Mouse (Mus musculus): ENCODE results near the gene Nfib. TPM values are rescaled to one million over a fixed set of nuclear protein-coding genes. Genes with fewer than 3 reads are reported as not detected.

The Nfib gene
- polyA plus RNA-seq, 1 experiment from 2014 or later = 59.0 TPM

GRCm38 (mm10) chr4:82474334-82474733 is 231.2 kb downstream of the Nfib start:
- ATAC-seq (replicated peaks; ENCODE audit: insufficient number of reproducible peaks, low FRiP score, low TSS enrichment) = no peak
- H3K27ac ChIP-seq (ENCODE audit: low read depth, low read length) = no peak overlapping the region
- H3K4me3 ChIP-seq (ENCODE audit: low read depth, low read length) = no peak overlapping the region
- H3K4me2 ChIP-seq = no peak overlapping the region
- peaks cover 24% of the 10 kb centered on the region for H3K4me1 ChIP-seq (ENCODE audit: control insufficient read depth, insufficient read depth, low read length)
- 77% methylated on average over 5 of the region's 5 CpGs for WGBS (ENCODE audit: insufficient replicate concordance)
- H3K9me3 ChIP-seq (replicated peaks; ENCODE audit: control insufficient read depth, low read length) = no peaks in the 10 kb centered on the region
- H3K27me3 ChIP-seq (ENCODE audit: control insufficient read depth, insufficient read depth, low read length) = no peaks in the 10 kb centered on the region
- H3K9ac ChIP-seq (ENCODE audit: low read depth, low read length) = no peak overlapping the region
- no peaks in the 10 kb centered on the region; the same call in 1 of the 2 replicates for H3K36me3 ChIP-seq (ENCODE audit: control insufficient read depth, insufficient read depth, low read length)

GRCm38 (mm10) chr4:82470938-82471320 is 234.6 kb downstream of the Nfib start:
- 81% methylated on average over 3 of the region's 3 CpGs for WGBS (ENCODE audit: insufficient replicate concordance)
- peaks cover 54% of the 10 kb centered on the region for H3K4me1 ChIP-seq (ENCODE audit: control insufficient read depth, insufficient read depth, low read length)
- no peak overlapping the region for H3K4me2 ChIP-seq
- peak overlapping the region; percentile 4; the same call in 1 of the 2 replicates for H3K27ac ChIP-seq (ENCODE audit: low read depth, low read length)
- no peaks in the 10 kb centered on the region for H3K9me3 ChIP-seq (replicated peaks; ENCODE audit: control insufficient read depth, low read length)
- no peaks in the 10 kb centered on the region for H3K27me3 ChIP-seq (ENCODE audit: control insufficient read depth, insufficient read depth, low read length)
- no peak for ATAC-seq (replicated peaks; ENCODE audit: insufficient number of reproducible peaks, low FRiP score, low TSS enrichment)
- no peaks in the 10 kb centered on the region; the same call in 1 of the 2 replicates for H3K36me3 ChIP-seq (ENCODE audit: control insufficient read depth, insufficient read depth, low read length)
- no peak overlapping the region for H3K9ac ChIP-seq (ENCODE audit: low read depth, low read length)
- H3K4me3 ChIP-seq (ENCODE audit: low read depth, low read length) = no peak overlapping the region

GRCm38 (mm10) chr4:82470212-82470937 is 235.2 kb downstream of the Nfib start:
- ATAC-seq (replicated peaks; ENCODE audit: insufficient number of reproducible peaks, low FRiP score, low TSS enrichment) = no peak
- H3K4me1 ChIP-seq (ENCODE audit: control insufficient read depth, insufficient read depth, low read length) = peaks cover 57% of the 10 kb centered on the region

GRCm38 (mm10) chr4:82468944-82469343 is 236.6 kb downstream of the Nfib start:
- WGBS (ENCODE audit: insufficient replicate concordance) = 71% methylated on average over 3 of the region's 3 CpGs

More at GRCm38 (mm10) chr4:82470212-82470937, 235.2 kb downstream of the Nfib start:
- Histone ChIP-seq H3K4me3 (ENCODE audit: low read depth, low read length) (no peak overlapping the region), H3K9me3 (replicated peaks; ENCODE audit: control insufficient read depth, low read length) (no peaks in the 10 kb centered on the region), H3K27me3 (ENCODE audit: control insufficient read depth, insufficient read depth, low read length) (no peaks in the 10 kb centered on the region), H3K9ac (ENCODE audit: low read depth, low read length) (no peak overlapping the region), H3K36me3 (ENCODE audit: control insufficient read depth, insufficient read depth, low read length) (no peaks in the 10 kb centered on the region; the same call in 1 of the 2 replicates), H3K4me2 (no peak overlapping the region), H3K27ac (ENCODE audit: low read depth, low read length) (peak overlapping the region; percentile 4)
- WGBS (ENCODE audit: insufficient replicate concordance) = 71% methylated on average over 5 of the region's 5 CpGs

GRCm38 (mm10) chr4:82466717-82467116 is 238.8 kb downstream of the Nfib start:
- peak; percentile 47; the same call in 1 of the 2 replicates for ATAC-seq (replicated peaks; ENCODE audit: insufficient number of reproducible peaks, low FRiP score, low TSS enrichment)
- Histone ChIP-seq H3K4me1 (ENCODE audit: control insufficient read depth, insufficient read depth, low read length) (peaks cover 71% of the 10 kb centered on the region), H3K4me3 (ENCODE audit: low read depth, low read length) (no peak overlapping the region), H3K27me3 (ENCODE audit: control insufficient read depth, insufficient read depth, low read length) (no peaks in the 10 kb centered on the region), H3K9ac (ENCODE audit: low read depth, low read length) (no peak overlapping the region), H3K27ac (ENCODE audit: low read depth, low read length) (peak overlapping the region; percentile 66), H3K9me3 (replicated peaks; ENCODE audit: control insufficient read depth, low read length) (no peaks in the 10 kb centered on the region), H3K4me2 (peak overlapping the region; percentile 29), H3K36me3 (ENCODE audit: control insufficient read depth, insufficient read depth, low read length) (no peaks in the 10 kb centered on the region; the same call in 1 of the 2 replicates)
- WGBS (ENCODE audit: insufficient replicate concordance) = 33% methylated on average over 8 of the region's 8 CpGs

More at GRCm38 (mm10) chr4:82468944-82469343, 236.6 kb downstream of the Nfib start:
- Histone ChIP-seq H3K9me3 (replicated peaks; ENCODE audit: control insufficient read depth, low read length) (no peaks in the 10 kb centered on the region), H3K4me1 (ENCODE audit: control insufficient read depth, insufficient read depth, low read length) (peaks cover 70% of the 10 kb centered on the region), H3K4me2 (no peak overlapping the region), H3K36me3 (ENCODE audit: control insufficient read depth, insufficient read depth, low read length) (no peaks in the 10 kb centered on the region; the same call in 1 of the 2 replicates), H3K9ac (ENCODE audit: low read depth, low read length) (no peak overlapping the region), H3K27me3 (ENCODE audit: control insufficient read depth, insufficient read depth, low read length) (no peaks in the 10 kb centered on the region), H3K4me3 (ENCODE audit: low read depth, low read length) (no peak overlapping the region), H3K27ac (ENCODE audit: low read depth, low read length) (no peak overlapping the region)
- ATAC-seq (replicated peaks; ENCODE audit: insufficient number of reproducible peaks, low FRiP score, low TSS enrichment) = no peak

GRCm38 (mm10) chr4:82466144-82466543 is 239.4 kb downstream of the Nfib start:
- Histone ChIP-seq H3K27me3 (ENCODE audit: control insufficient read depth, insufficient read depth, low read length) (no peaks in the 10 kb centered on the region), H3K36me3 (ENCODE audit: control insufficient read depth, insufficient read depth, low read length) (no peaks in the 10 kb centered on the region; the same call in 1 of the 2 replicates), H3K4me2 (no peak overlapping the region), H3K4me3 (ENCODE audit: low read depth, low read length) (no peak overlapping the region), H3K27ac (ENCODE audit: low read depth, low read length) (peak overlapping the region; percentile 66), H3K9ac (ENCODE audit: low read depth, low read length) (no peak overlapping the region), H3K9me3 (replicated peaks; ENCODE audit: control insufficient read depth, low read length) (no peaks in the 10 kb centered on the region), H3K4me1 (ENCODE audit: control insufficient read depth, insufficient read depth, low read length) (peaks cover 67% of the 10 kb centered on the region)
- no peak for ATAC-seq (replicated peaks; ENCODE audit: insufficient number of reproducible peaks, low FRiP score, low TSS enrichment)
- 51% methylated on average over 6 of the region's 6 CpGs for WGBS (ENCODE audit: insufficient replicate concordance)

GRCm38 (mm10) chr4:82464051-82464632 is 241.4 kb downstream of the Nfib start:
- Histone ChIP-seq H3K36me3 (ENCODE audit: control insufficient read depth, insufficient read depth, low read length) (no peaks in the 10 kb centered on the region), H3K9me3 (replicated peaks; ENCODE audit: control insufficient read depth, low read length) (no peaks in the 10 kb centered on the region), H3K9ac (ENCODE audit: low read depth, low read length) (no peak overlapping the region), H3K4me3 (ENCODE audit: low read depth, low read length) (no peak overlapping the region), H3K27ac (ENCODE audit: low read depth, low read length) (peak overlapping the region; percentile 32; the same call in 1 of the 2 replicates), H3K4me1 (ENCODE audit: control insufficient read depth, insufficient read depth, low read length) (peaks cover 59% of the 10 kb centered on the region), H3K4me2 (no peak overlapping the region; the same call in 1 of the 2 replicates), H3K27me3 (ENCODE audit: control insufficient read depth, insufficient read depth, low read length) (no peaks in the 10 kb centered on the region)
- peak; percentile 56 for ATAC-seq (replicated peaks; ENCODE audit: insufficient number of reproducible peaks, low FRiP score, low TSS enrichment)
- 40% methylated on average over 8 of the region's 8 CpGs for WGBS (ENCODE audit: insufficient replicate concordance)

- no peak overlapping the region for H3K4me3 ChIP-seq (ENCODE audit: low read depth, low read length)
- H3K27me3 ChIP-seq (ENCODE audit: control insufficient read depth, insufficient read depth, low read length) = no peaks in the 10 kb centered on the region
- H3K36me3 ChIP-seq (ENCODE audit: control insufficient read depth, insufficient read depth, low read length) = no peaks in the 10 kb centered on the region
- ATAC-seq (replicated peaks; ENCODE audit: insufficient number of reproducible peaks, low FRiP score, low TSS enrichment) = no peak
- no peak overlapping the region for H3K9ac ChIP-seq (ENCODE audit: low read depth, low read length)
- 0 out of 2 replicates have a peak overlapping the region, but pooled peaks have one; percentile 1 for H3K4me2 ChIP-seq
- H3K4me1 ChIP-seq (ENCODE audit: control insufficient read depth, insufficient read depth, low read length) = peaks cover 52% of the 10 kb centered on the region
- 69% methylated on average over 7 of the region's 7 CpGs for WGBS (ENCODE audit: insufficient replicate concordance)
- H3K9me3 ChIP-seq (replicated peaks; ENCODE audit: control insufficient read depth, low read length) = no peaks in the 10 kb centered on the region
- H3K27ac ChIP-seq (ENCODE audit: low read depth, low read length) = no peak overlapping the region
These were observed 242.3 kb downstream of the Nfib start for GRCm38 (mm10) chr4:82463189-82463715.
